Mouse (Mus musculus) induced T-regulatory cell, adult 2 months (primary cell): ENCODE results near the gene Apol9b.
"Not testable (repeated sequence)": the region's sequence is repeated elsewhere in the genome, so short reads cannot be mapped to it uniquely, and the experiment has no call there.

ENCODE experiments used
- DNase-seq: peaks from one replicate; pipeline ENCODE4 v3.0.0-alpha.2; 2012; ENCODE audit warnings: low read depth

The Apol9b gene

DNA sequence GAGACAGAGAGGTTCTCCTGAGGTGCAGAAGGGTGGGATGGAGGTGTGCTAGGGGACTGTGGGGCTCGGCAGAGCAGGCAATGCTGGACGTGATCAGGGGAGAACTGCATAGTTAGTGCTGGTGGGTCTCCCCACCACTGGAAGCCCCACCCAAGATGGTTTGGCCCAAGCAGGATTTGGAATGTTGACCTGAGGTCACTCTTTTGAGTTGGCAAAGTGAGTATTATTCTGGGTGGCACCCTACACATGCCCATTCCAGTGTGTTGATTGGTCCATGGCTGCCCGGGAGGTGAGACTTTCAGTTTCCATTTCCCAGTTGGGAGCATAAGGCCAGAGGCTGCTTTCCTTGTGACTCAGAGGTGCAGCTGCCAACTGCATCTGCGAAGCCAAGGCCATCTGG is at the start of gene Apol9b:
Apol9b (plus strand) TSS at position 301 of the 400 bp plus-strand sequence.
- not testable (repeated sequence) for DNase-seq

- peak; percentile 62 for DNase-seq
Observed at GRCm38 (mm10) chr15:77683944-77684343, 44.9 kb upstream of the Apol9b start.

- not testable (repeated sequence) for DNase-seq
Observed at GRCm38 (mm10) chr15:77691532-77692311, 37.1 kb upstream of the Apol9b start.

- DNase-seq: peak; percentile 81
Observed at GRCm38 (mm10) chr15:77694687-77695295, 34.0 kb upstream of the Apol9b start.

DNA sequence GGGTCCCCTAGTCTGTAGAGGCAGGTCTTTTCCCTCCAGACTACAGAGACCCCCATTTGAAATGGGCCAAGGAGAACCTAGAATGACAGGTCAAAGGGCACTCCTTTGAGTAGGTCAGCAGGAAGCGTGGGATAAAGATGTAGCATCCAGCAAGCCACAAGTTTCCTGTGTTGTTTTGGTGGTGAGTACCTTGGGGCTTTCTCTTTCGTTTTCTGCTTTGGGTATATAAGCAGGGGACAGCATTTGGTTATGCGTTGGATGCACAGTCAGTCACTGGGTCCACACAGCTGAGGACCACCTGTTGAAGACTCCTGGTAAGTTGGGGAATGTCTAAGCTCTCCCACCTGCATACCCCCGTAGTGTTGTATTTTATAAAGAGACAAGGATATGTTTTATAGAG is 30.2 kb upstream of the Apol9b start, which contains the start of gene Apol7e:
Apol7e (plus strand) TSS at position 202 of the 400 bp plus-strand sequence.
- DNase-seq: peak; percentile 73

GRCm38 (mm10) chr15:77705306-77705705 is 23.5 kb upstream of the Apol9b start:
- not testable (repeated sequence) for DNase-seq

- DNase-seq: not testable (repeated sequence)
Observed at GRCm38 (mm10) chr15:77708936-77709335, 19.9 kb upstream of the Apol9b start.

DNA sequence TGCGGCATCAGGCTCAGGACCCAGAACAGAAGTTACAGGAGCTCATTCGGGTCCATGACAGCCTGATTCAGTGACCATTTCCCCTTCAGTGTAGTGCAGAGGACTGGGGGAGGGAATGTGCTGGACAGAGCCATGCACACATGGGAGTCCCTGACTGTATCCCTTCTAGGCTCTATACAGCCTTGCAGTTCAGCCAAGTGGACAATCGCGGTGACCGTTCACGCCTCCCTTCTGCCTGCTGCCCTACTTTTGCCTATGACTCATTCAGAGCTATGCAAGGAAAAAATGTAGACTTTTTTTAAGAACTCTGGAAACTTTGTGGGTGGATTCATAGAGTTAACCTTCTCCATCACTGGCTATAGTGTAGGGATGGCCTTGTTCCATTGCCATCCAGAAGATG is 10.6 kb upstream of the Apol9b start:
- DNase-seq: not testable (repeated sequence)

GRCm38 (mm10) chr15:77721509-77721908 is 7.3 kb upstream of the Apol9b start:
- DNase-seq: not testable (repeated sequence)

- DNase-seq: not testable (repeated sequence)
Observed at GRCm38 (mm10) chr15:77724208-77724911, 4.5 kb upstream of the Apol9b start.

GRCm38 (mm10) chr15:77725393-77726020 is 3.3 kb upstream of the Apol9b start:
- not testable (repeated sequence) for DNase-seq

DNA sequence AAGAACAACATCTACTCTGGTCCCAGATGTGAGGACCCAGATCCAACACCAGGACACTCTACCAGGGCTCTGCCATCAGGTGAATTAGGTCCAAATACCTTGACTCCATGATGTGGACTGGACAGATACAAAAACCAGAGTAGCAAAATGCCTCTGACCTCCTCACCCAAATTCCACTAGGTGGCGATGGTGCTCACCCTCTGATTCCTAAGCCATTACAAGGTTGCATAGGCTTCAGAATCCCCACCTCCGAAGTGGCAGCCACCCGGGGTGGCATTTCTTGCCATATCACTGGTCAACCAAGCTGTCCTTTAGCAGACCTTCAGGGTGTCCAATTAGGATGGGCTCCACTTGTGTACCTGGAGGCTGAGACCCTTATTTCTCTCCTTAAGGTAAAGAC is 1.7 kb upstream of the Apol9b start:
- peak; percentile 64 for DNase-seq

DNA sequence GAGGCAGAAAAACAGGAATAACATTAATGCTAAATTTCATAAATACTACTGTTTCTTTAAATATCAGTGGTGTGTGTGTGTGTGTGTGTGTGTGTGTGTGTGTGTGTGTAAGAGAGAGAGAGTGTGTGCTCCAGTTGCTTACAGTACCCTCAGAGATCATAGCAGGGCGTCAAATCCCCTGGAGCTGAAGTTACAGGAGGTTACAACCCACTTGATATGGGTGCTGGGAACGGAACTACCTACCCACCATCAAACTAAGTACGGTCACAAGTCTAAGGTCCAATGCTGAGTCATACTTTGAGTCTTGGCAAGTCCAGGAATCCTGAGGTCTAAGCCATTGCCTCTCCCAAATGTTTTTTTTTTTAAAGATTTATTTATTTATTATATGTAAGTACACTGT is 1.1 kb upstream of the Apol9b start:
- not testable (repeated sequence) for DNase-seq

DNA sequence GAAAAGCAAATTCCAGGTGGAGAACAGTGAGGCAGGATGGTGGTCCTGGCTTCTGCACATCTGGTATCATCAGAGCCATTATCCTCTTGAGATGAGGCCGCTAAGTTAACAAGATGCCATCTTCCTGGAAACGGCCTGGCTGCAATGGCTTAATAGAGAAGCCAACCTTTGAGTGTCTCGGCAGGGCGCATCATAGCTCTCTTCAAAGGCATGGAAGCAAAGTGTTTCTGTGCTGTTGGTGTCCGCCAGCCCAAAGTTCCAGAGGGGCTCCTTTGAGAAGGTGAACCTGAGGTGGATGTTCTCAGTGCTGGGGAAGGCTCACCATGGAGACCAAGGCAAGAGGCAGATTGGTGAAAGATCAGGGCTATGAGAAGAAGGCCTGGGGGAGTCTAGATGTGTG is 2.8 kb downstream of the Apol9b start:
- DNase-seq: peak; percentile 10

- DNase-seq: not testable (repeated sequence)
Observed at GRCm38 (mm10) chr15:77732851-77733250, 4.0 kb downstream of the Apol9b start.

DNA sequence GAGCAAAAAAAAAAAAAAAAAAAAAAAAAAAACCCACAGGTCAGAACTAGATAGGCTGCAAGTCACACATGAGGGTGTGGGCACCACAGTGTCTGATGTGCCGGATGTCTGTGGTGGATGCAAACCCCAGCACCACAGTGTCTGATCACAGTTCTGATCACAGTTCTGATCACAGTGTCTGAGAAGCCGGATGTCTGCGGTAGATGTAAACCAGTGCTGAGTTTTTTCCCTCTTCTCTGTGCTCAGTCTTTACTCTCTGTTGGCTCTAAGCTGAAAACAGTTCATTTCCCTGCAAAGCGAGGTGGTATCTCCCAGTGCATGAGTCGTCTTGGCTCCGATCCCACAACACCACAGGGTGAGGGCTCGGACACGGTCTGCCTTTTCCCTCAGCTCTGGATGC is 4.5 kb downstream of the Apol9b start:
- DNase-seq: peak; percentile 92

- DNase-seq: not testable (repeated sequence)
Observed at GRCm38 (mm10) chr15:77733903-77734302, 5.1 kb downstream of the Apol9b start.

DNA sequence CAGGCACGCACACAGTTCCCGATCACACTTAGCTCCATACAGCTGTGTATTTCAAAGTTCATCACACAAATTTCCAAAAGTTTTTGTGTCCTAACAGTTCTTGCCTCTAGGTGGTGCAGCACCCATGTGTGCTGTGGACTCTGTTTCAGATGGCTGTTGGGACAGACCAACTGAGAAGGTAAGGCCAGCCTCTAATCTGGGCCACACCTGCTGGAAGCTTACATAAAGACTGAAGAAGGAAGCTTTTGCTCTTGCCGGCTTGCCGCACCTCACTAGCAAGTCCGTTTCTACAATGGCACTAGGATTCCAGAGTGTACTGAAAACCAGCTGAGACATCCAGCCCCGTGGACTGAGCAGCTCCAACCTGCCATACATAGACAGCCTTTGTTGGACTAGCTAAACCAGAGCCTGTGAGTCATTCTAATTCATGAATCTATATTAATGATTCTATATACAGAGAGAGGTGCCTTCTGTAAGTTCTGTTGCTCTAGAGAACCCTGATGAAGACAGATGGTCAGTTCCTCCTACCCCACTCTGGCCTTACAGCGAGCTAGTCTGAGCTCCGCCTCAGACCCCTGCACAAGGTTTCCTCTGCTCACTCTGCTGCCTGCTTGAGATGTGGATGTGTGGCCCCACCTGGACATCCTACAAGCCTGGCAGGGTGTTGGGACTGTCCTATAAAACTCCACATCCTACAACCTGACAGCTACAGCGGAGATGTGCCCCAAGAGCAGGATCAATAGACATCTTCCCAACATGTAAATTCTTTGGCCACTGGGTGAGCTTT is 11.9 kb downstream of the Apol9b start:
- peak; percentile 65 for DNase-seq

GRCm38 (mm10) chr15:77741556-77741955 is 12.7 kb downstream of the Apol9b start:
- not testable (repeated sequence) for DNase-seq

GRCm38 (mm10) chr15:77744632-77745031 is 15.8 kb downstream of the Apol9b start:
- no peak for DNase-seq

DNA sequence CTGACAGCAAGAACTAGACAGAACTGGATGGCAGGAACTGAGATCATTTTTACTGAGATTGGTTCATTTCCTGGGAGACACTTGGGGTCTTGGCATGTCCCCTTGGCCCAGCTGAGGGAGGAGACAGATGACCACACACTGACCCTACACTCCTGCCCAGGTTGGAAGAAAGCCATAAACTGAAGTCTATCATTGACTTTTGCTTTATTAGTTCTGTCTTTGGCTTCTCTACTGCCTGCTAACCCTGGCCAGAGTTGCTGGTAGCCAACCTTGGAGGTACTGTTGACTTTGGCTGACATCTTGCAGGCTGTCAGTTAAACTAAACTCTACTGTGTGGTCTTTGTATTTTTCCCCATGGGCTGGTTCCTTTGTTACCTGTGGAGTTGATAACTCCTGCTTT is 16.2 kb downstream of the Apol9b start:
- no peak for DNase-seq
